Mouse (Mus musculus) liver, adult 2 months (tissue): ENCODE data around the gene Nek7. TPM values are rescaled to one million over a fixed set of nuclear protein-coding genes. Genes with fewer than 3 reads are reported as not detected.

ENCODE experiments used
- DNase-seq: peaks from one replicate; pipeline ENCODE4 v3.0.0-alpha.2; 2011; ENCODE audit warnings: low read depth, low spot score; ENCODE audit errors: extremely low read depth
- H3K27ac ChIP-seq: fragments of 200-500 bp; replicated peaks from 2 replicates; pipeline ENCODE4 v1.5.1; 2012; ENCODE audit warnings: low read depth, mild to moderate bottlenecking, control low read depth, inconsistent platforms, low read length; ENCODE audit not compliant: insufficient read depth
- H3K27me3 ChIP-seq: fragments of 200-500 bp; 2 replicates; pipeline ENCODE4 v1.6.1; 2012; ENCODE audit warnings: mild to moderate bottlenecking, moderate library complexity, low read length, inconsistent platforms; ENCODE audit not compliant: control insufficient read depth, insufficient read depth
- H3K36me3 ChIP-seq: fragments of 200-500 bp; 2 replicates; pipeline ENCODE4 v1.6.1; 2012; ENCODE audit warnings: low read length, inconsistent platforms; ENCODE audit not compliant: control insufficient read depth, insufficient read depth
- H3K4me1 ChIP-seq: fragments of 200-500 bp; 2 replicates; pipeline ENCODE4 v1.6.1; 2011; ENCODE audit warnings: low read length; ENCODE audit not compliant: control insufficient read depth, insufficient read depth
- H3K4me3 ChIP-seq: fragments of 200-500 bp; 2 replicates; pipeline ENCODE4 v1.5.1; 2011; ENCODE audit warnings: low read depth, mild to moderate bottlenecking, control low read depth, low read length, moderate library complexity; ENCODE audit not compliant: insufficient read depth
- H3K79me2 ChIP-seq: fragments of 200-500 bp; 2 replicates; pipeline ENCODE4 v1.6.1; 2012; ENCODE audit warnings: inconsistent platforms, mild to moderate bottlenecking, low read length, moderate library complexity; ENCODE audit not compliant: control insufficient read depth, insufficient read depth
- H3K9ac ChIP-seq: fragments of 200-500 bp; 2 replicates; pipeline ENCODE4 v1.6.1; 2012; ENCODE audit warnings: low read depth, mild to moderate bottlenecking, control low read depth, inconsistent platforms, low read length
- CTCF ChIP-seq: fragments of 200-500 bp; IDR thresholded peaks from 2 replicates; pipeline ENCODE4 v1.5.1; 2011; ENCODE audit warnings: low read depth, low read length, control low read depth
- POLR2A ChIP-seq: fragments of 200-500 bp; IDR thresholded peaks from 2 replicates; pipeline ENCODE4 v1.6.1; 2011; ENCODE audit warnings: low read length, control low read depth; ENCODE audit not compliant: insufficient read depth; ENCODE audit errors: extremely low read depth
- WGBS: fragments of 180-500 bp; shearing (Covaris S2); methylation state at CpG from one replicate; pipeline ENCODE4 v1.1.7; 2018; 5-methylcytosine and 5-hydroxymethylcytosine counted together
- polyA plus RNA-seq: library from polyadenylated mRNA; depleted of rRNA; stranded (reverse); fragments of >200 nt; gene quantifications from 2 replicates; pipeline ENCODE4 v1.2.3, GENCODE M21; 2012
- total RNA-seq: library from RNA; depleted of rRNA; stranded (reverse); fragments of >200 nt; gene quantifications from 2 replicates; pipeline ENCODE4 v1.2.3, GENCODE M21; 2014

Gene Nek7
- total and polyA plus RNA-seq, 2 experiments: 6.3 to 31.5 TPM

GRCm38 (mm10) chr1:138513982-138514381 lies 106.0 kb downstream of the Nek7 start:
- no peak overlapping the region for H3K4me3 ChIP-seq
- H3K36me3 ChIP-seq: peaks cover 12% of the 10 kb centered on the region; the same call in 1 of the 2 replicates
- 22% methylated on average over 4 of the region's 4 CpGs for WGBS
- H3K27me3 ChIP-seq: no peaks in the 10 kb centered on the region
- H3K4me1 ChIP-seq: peaks cover 18% of the 10 kb centered on the region
- H3K79me2 ChIP-seq: peaks cover 2% of the 10 kb centered on the region; the same call in 1 of the 2 replicates
- no peak for TF ChIP-seq CTCF
- no peak for TF ChIP-seq POLR2A
- H3K27ac ChIP-seq: no peak overlapping the region
- no peak overlapping the region for H3K9ac ChIP-seq
- DNase-seq: peak; percentile 58

- WGBS: 21% methylated on average over 4 of the region's 4 CpGs
- no peaks in the 10 kb centered on the region for H3K27me3 ChIP-seq
- peaks cover 18% of the 10 kb centered on the region for H3K4me1 ChIP-seq
- TF ChIP-seq POLR2A: no peak
- TF ChIP-seq CTCF: no peak
- peak; percentile 97 for DNase-seq
- no peak overlapping the region for H3K4me3 ChIP-seq
- peaks cover 10% of the 10 kb centered on the region for H3K36me3 ChIP-seq
- no peak overlapping the region for H3K9ac ChIP-seq
- H3K79me2 ChIP-seq: peaks cover 10% of the 10 kb centered on the region; the same call in 1 of the 2 replicates
- 0 out of 2 replicates have a peak overlapping the region, but pooled peaks have one; percentile 47 for H3K27ac ChIP-seq
Measured at GRCm38 (mm10) chr1:138510566-138510965, 109.4 kb downstream of the Nek7 start.

GRCm38 (mm10) chr1:138507446-138508043 lies 112.4 kb downstream of the Nek7 start:
- Histone ChIP-seq H3K4me3 (no peak overlapping the region), H3K4me1 (peaks cover 15% of the 10 kb centered on the region), H3K36me3 (peaks cover 2% of the 10 kb centered on the region; the same call in 1 of the 2 replicates), H3K27me3 (no peaks in the 10 kb centered on the region), H3K27ac (no peak overlapping the region), H3K9ac (no peak overlapping the region), H3K79me2 (peaks cover 10% of the 10 kb centered on the region; the same call in 1 of the 2 replicates)
- 83% methylated on average over 13 of the region's 13 CpGs for WGBS
- no peak for DNase-seq
- TF ChIP-seq CTCF: no peak
- no peak for TF ChIP-seq POLR2A

GRCm38 (mm10) chr1:138507014-138507413 lies 112.9 kb downstream of the Nek7 start:
- no peak for TF ChIP-seq POLR2A
- no peak for TF ChIP-seq CTCF
- H3K27me3 ChIP-seq: no peaks in the 10 kb centered on the region
- H3K36me3 ChIP-seq: peaks cover 4% of the 10 kb centered on the region; the same call in 1 of the 2 replicates
- H3K79me2 ChIP-seq: peaks cover 10% of the 10 kb centered on the region; the same call in 1 of the 2 replicates
- no peak overlapping the region for H3K27ac ChIP-seq
- H3K4me3 ChIP-seq: no peak overlapping the region
- peaks cover 13% of the 10 kb centered on the region for H3K4me1 ChIP-seq
- DNase-seq: no peak
- H3K9ac ChIP-seq: no peak overlapping the region
- 58% methylated on average over 4 of the region's 4 CpGs for WGBS

- peaks cover 10% of the 10 kb centered on the region; the same call in 1 of the 2 replicates for H3K79me2 ChIP-seq
- WGBS: 86% methylated on average over 5 of the region's 5 CpGs
- TF ChIP-seq CTCF (no peak), POLR2A (no peak)
- H3K36me3 ChIP-seq: peaks cover 5% of the 10 kb centered on the region
- H3K4me3 ChIP-seq: no peak overlapping the region
- no peaks in the 10 kb centered on the region; the same call in 1 of the 2 replicates for H3K4me1 ChIP-seq
- no peak for DNase-seq
- no peaks in the 10 kb centered on the region for H3K27me3 ChIP-seq
- no peak overlapping the region for H3K9ac ChIP-seq
- H3K27ac ChIP-seq: no peak overlapping the region
Measured at GRCm38 (mm10) chr1:138504228-138504627, 115.7 kb downstream of the Nek7 start.

- TF ChIP-seq CTCF: no peak
- no peak for TF ChIP-seq POLR2A
- H3K4me3 ChIP-seq: no peak overlapping the region
- H3K36me3 ChIP-seq: peaks cover 16% of the 10 kb centered on the region
- H3K9ac ChIP-seq: no peak overlapping the region
- DNase-seq: no peak
- H3K79me2 ChIP-seq: no peaks in the 10 kb centered on the region; the same call in 1 of the 2 replicates
- no peaks in the 10 kb centered on the region; the same call in 1 of the 2 replicates for H3K4me1 ChIP-seq
- WGBS: 94% methylated on average over 6 of the region's 6 CpGs
- H3K27ac ChIP-seq: no peak overlapping the region
- H3K27me3 ChIP-seq: no peaks in the 10 kb centered on the region
Measured at GRCm38 (mm10) chr1:138500691-138501090, 119.2 kb downstream of the Nek7 start.
